Mouse (Mus musculus) neural tube, embryonic 11.5 days (tissue): ENCODE results near the gene 1700019N19Rik. TPM values are rescaled to one million over a fixed set of nuclear protein-coding genes. Genes with fewer than 3 reads are reported as not detected.

ENCODE experiments used
- ATAC-seq: fragments of 200-750 bp; cut with Nextera tagmentation; 2 replicates; pipeline ENCODE4 v1.8.0; 2017; ENCODE audit warnings: moderate number of reproducible peaks, mild to moderate bottlenecking, moderate TSS enrichment, moderate library complexity; ENCODE audit not compliant: insufficient read depth, low FRiP score, low TSS enrichment
- DNase-seq: peaks from one replicate; pipeline ENCODE4 v3.0.0-alpha.2; 2015; ENCODE audit warnings: low spot score
- H3K27ac ChIP-seq: fragments of 300-500 bp; sonication (generic); 2 replicates; pipeline ENCODE4 v1.5.1; 2014; ENCODE audit warnings: low read depth, mild to moderate bottlenecking, low read length
- H3K27me3 ChIP-seq: fragments of 300-500 bp; sonication (generic); 2 replicates; pipeline ENCODE4 v1.6.1; 2014; ENCODE audit warnings: mild to moderate bottlenecking, low read length, mixed read lengths; ENCODE audit not compliant: control insufficient read depth, insufficient read depth
- H3K36me3 ChIP-seq: fragments of 300-500 bp; sonication (generic); 2 replicates; pipeline ENCODE4 v1.6.1; 2014; ENCODE audit warnings: mild to moderate bottlenecking, low read length, moderate library complexity, mixed read lengths; ENCODE audit not compliant: control insufficient read depth, insufficient read depth
- H3K4me1 ChIP-seq: fragments of 300-500 bp; sonication (generic); 2 replicates; pipeline ENCODE4 v1.6.1; 2014; ENCODE audit warnings: low read length, mixed read lengths; ENCODE audit not compliant: control insufficient read depth, insufficient read depth
- H3K4me2 ChIP-seq: fragments of 300-500 bp; sonication (generic); 2 replicates; pipeline ENCODE4 v1.6.1; 2014; ENCODE audit warnings: low read depth, mild to moderate bottlenecking, moderate library complexity
- H3K4me3 ChIP-seq: fragments of 300-500 bp; sonication (generic); 2 replicates; pipeline ENCODE4 v1.5.1; 2014; ENCODE audit warnings: low read depth, low read length
- H3K9ac ChIP-seq: fragments of 300-500 bp; sonication (generic); 2 replicates; pipeline ENCODE4 v1.6.1; 2014; ENCODE audit warnings: mild to moderate bottlenecking, low read length
- H3K9me3 ChIP-seq: fragments of 300-500 bp; sonication (generic); 2 replicates; pipeline ENCODE4 v1.6.1; 2016; ENCODE audit warnings: low read length; ENCODE audit not compliant: control insufficient read depth
- WGBS: fragments of 180-500 bp; shearing (Covaris S2); extraction: QIAGEN DNeasy Blood & Tissue Kit; methylation state at CpG from one replicate; pipeline ENCODE4 v1.1.7; 2014; 5-methylcytosine and 5-hydroxymethylcytosine counted together
- polyA plus RNA-seq: library from polyadenylated mRNA; unstranded; fragments of >200 nt; fragmentation: Nextera tagmentation; extraction: Ambion mirVana; gene quantifications from 2 replicates; pipeline ENCODE4 v1.2.1, GENCODE M21; 2014

The 1700019N19Rik gene
- polyA plus RNA-seq, 1 experiment from 2014 or later: not detected

- H3K27me3 ChIP-seq: no peaks in the 10 kb centered on the region
- H3K4me3 ChIP-seq: no peak overlapping the region
- H3K27ac ChIP-seq: no peak overlapping the region
- no peaks in the 10 kb centered on the region for H3K9me3 ChIP-seq
- no peaks in the 10 kb centered on the region for H3K36me3 ChIP-seq
- H3K9ac ChIP-seq: no peak overlapping the region
- 44% methylated on average over 7 of the region's 7 CpGs for WGBS
- no peak for DNase-seq
- no peak overlapping the region for H3K4me2 ChIP-seq
- ATAC-seq: no peak
- no peaks in the 10 kb centered on the region for H3K4me1 ChIP-seq
These were observed 10.3 kb downstream of the 1700019N19Rik start for GRCm38 (mm10) chr19:58783938-58784337.

GRCm38 (mm10) chr19:58781566-58781965, 12.7 kb downstream of the 1700019N19Rik start:
- no peaks in the 10 kb centered on the region for H3K36me3 ChIP-seq
- ATAC-seq (no peak), DNase-seq (no peak)
- H3K4me2 ChIP-seq: no peak overlapping the region
- H3K27me3 ChIP-seq: no peaks in the 10 kb centered on the region
- H3K4me3 ChIP-seq: no peak overlapping the region
- WGBS: 51% methylated on average over 4 of the region's 4 CpGs
- H3K9ac ChIP-seq: no peak overlapping the region
- no peak overlapping the region for H3K27ac ChIP-seq
- no peaks in the 10 kb centered on the region for H3K4me1 ChIP-seq
- no peaks in the 10 kb centered on the region for H3K9me3 ChIP-seq

- WGBS: 82% methylated on average over 5 of the region's 5 CpGs
- Histone ChIP-seq H3K4me3 (no peak overlapping the region), H3K36me3 (no peaks in the 10 kb centered on the region), H3K9ac (no peak overlapping the region), H3K27me3 (no peaks in the 10 kb centered on the region), H3K4me2 (no peak overlapping the region), H3K9me3 (no peaks in the 10 kb centered on the region), H3K4me1 (no peaks in the 10 kb centered on the region), H3K27ac (no peak overlapping the region)
- DNase-seq (no peak), ATAC-seq (no peak)
These were observed 17.8 kb downstream of the 1700019N19Rik start for GRCm38 (mm10) chr19:58776461-58776860.

GRCm38 (mm10) chr19:58767329-58767728, 26.9 kb downstream of the 1700019N19Rik start:
- Histone ChIP-seq H3K9me3 (no peaks in the 10 kb centered on the region), H3K27ac (no peak overlapping the region), H3K4me1 (no peaks in the 10 kb centered on the region), H3K36me3 (no peaks in the 10 kb centered on the region), H3K9ac (no peak overlapping the region), H3K27me3 (no peaks in the 10 kb centered on the region), H3K4me2 (no peak overlapping the region), H3K4me3 (no peak overlapping the region)
- WGBS: 38% methylated on average over 6 of the region's 6 CpGs
- no peak for ATAC-seq
- DNase-seq: no peak

- H3K27ac ChIP-seq: no peak overlapping the region
- H3K9ac ChIP-seq: no peak overlapping the region
- no peaks in the 10 kb centered on the region for H3K36me3 ChIP-seq
- H3K9me3 ChIP-seq: no peaks in the 10 kb centered on the region
- H3K4me1 ChIP-seq: no peaks in the 10 kb centered on the region
- WGBS: 10% methylated on average over 12 of the region's 12 CpGs
- no peak overlapping the region for H3K4me2 ChIP-seq
- DNase-seq: peak; percentile 76
- H3K27me3 ChIP-seq: no peaks in the 10 kb centered on the region
- H3K4me3 ChIP-seq: no peak overlapping the region
- peak; percentile 58; the same call in 1 of the 2 replicates for ATAC-seq
These were observed 31.3 kb downstream of the 1700019N19Rik start for GRCm38 (mm10) chr19:58762848-58763541.

- DNase-seq: no peak
- 11% methylated on average over 6 of the region's 6 CpGs for WGBS
- no peak for ATAC-seq
These were observed 31.9 kb downstream of the 1700019N19Rik start for GRCm38 (mm10) chr19:58762316-58762715.

GRCm38 (mm10) chr19:58759423-58759822, 34.8 kb downstream of the 1700019N19Rik start, which contains the start of gene Pnliprp2:
Gene Pnliprp2 (plus strand): TSS chr19:58759719.
- Histone ChIP-seq H3K27ac (no peak within 1 kb of the TSS), H3K4me3 (no peak within 1 kb of the TSS), H3K9me3 (no peaks in the 10 kb centered on the region), H3K9ac (no peak within 1 kb of the TSS), H3K4me2 (no peak within 1 kb of the TSS), H3K27me3 (no peaks in the 10 kb centered on the region), H3K36me3 (no peaks in the 10 kb centered on the region), H3K4me1 (no peaks in the 10 kb centered on the region)
- ATAC-seq: no peak; the same call in 1 of the 2 replicates
- DNase-seq: no peak
- WGBS: 49% methylated on average over 9 of the region's 9 CpGs

More at GRCm38 (mm10) chr19:58762316-58762715, 31.9 kb downstream of the 1700019N19Rik start:
- no peaks in the 10 kb centered on the region for H3K9me3 ChIP-seq
- H3K4me1 ChIP-seq: no peaks in the 10 kb centered on the region
- H3K27ac ChIP-seq: no peak overlapping the region
- H3K4me3 ChIP-seq: no peak overlapping the region
- H3K27me3 ChIP-seq: no peaks in the 10 kb centered on the region
- H3K4me2 ChIP-seq: no peak overlapping the region
- no peak overlapping the region for H3K9ac ChIP-seq
- no peaks in the 10 kb centered on the region for H3K36me3 ChIP-seq

GRCm38 (mm10) chr19:58758871-58759270, 35.4 kb downstream of the 1700019N19Rik start:
- no peak overlapping the region for H3K4me3 ChIP-seq
- WGBS: 95% methylated on average over 4 of the region's 4 CpGs
- no peaks in the 10 kb centered on the region for H3K27me3 ChIP-seq
- no peak for DNase-seq
- no peaks in the 10 kb centered on the region for H3K4me1 ChIP-seq
- H3K9me3 ChIP-seq: no peaks in the 10 kb centered on the region
- no peak overlapping the region for H3K4me2 ChIP-seq
- H3K27ac ChIP-seq: no peak overlapping the region
- H3K36me3 ChIP-seq: no peaks in the 10 kb centered on the region
- ATAC-seq: no peak
- H3K9ac ChIP-seq: no peak overlapping the region

- no peak overlapping the region for H3K9ac ChIP-seq
- DNase-seq (no peak), ATAC-seq (no peak)
- H3K4me1 ChIP-seq: no peaks in the 10 kb centered on the region
- no peak overlapping the region for H3K4me3 ChIP-seq
- no peak overlapping the region for H3K4me2 ChIP-seq
- no peaks in the 10 kb centered on the region for H3K9me3 ChIP-seq
- no peaks in the 10 kb centered on the region for H3K36me3 ChIP-seq
- no peak overlapping the region for H3K27ac ChIP-seq
- WGBS: 77% methylated on average over 2 of the region's 2 CpGs
- no peaks in the 10 kb centered on the region for H3K27me3 ChIP-seq
These were observed 42.8 kb downstream of the 1700019N19Rik start for GRCm38 (mm10) chr19:58751504-58751903.
